Mouse (Mus musculus): ENCODE results near the gene Cox8a. TPM values are rescaled to one million over a fixed set of nuclear protein-coding genes. Genes with fewer than 3 reads are reported as not detected.

Cox8a gene
- total and polyA plus RNA-seq, 3 experiments, result 745 to 1,213 TPM; not detected in 1

- Histone ChIP-seq H3K27me3 (ENCODE audit: control insufficient read depth in 1 of 2, insufficient read depth in 2 of 2, low read length in 2 of 2) (no peaks in the 10 kb centered on the region), H3K4me1 (ENCODE audit: control insufficient read depth in 1 of 2, insufficient read depth in 2 of 2, low read length in 2 of 2) (peaks cover 4 to 5% of the 10 kb centered on the region in 2 experiments; a peak in 3 of 4 replicates), H3K9ac (ENCODE audit: control insufficient read depth, low read depth, low read length, poor library complexity, severe bottlenecking) (no peak overlapping the region), H3K4me3 (ENCODE audit: control insufficient read depth in 1 of 2, insufficient read depth in 1 of 2, low read depth in 2 of 2, low read length in 2 of 2) (no peak overlapping the region), H3K27ac (ENCODE audit: control insufficient read depth, low read depth, low read length) (no peak overlapping the region), H3K36me3 (ENCODE audit: control insufficient read depth in 1 of 2, insufficient read depth in 2 of 2, low read length in 2 of 2) (no peaks in the 10 kb centered on the region), H3K9me3 (replicated peaks; ENCODE audit: insufficient read depth, low read length) (no peaks in the 10 kb centered on the region), H3K79me2 (ENCODE audit: control insufficient read depth, insufficient read depth, low read length, poor library complexity) (no peaks in the 10 kb centered on the region)
- DNase-seq (ENCODE audit: low read depth, low spot score), result no peak
- TF ChIP-seq ZMIZ1 (IDR thresholded peaks at IDR 0.05; ENCODE audit: low read depth, low read length), result no peak
- no peak for TF ChIP-seq POLR2AphosphoS2 (IDR thresholded peaks at IDR 0.05; ENCODE audit: low read length)
- TF ChIP-seq KAT2A (conservative IDR thresholded peaks at IDR 0.05; ENCODE audit: low read depth, low read length), result no peak
- no peak for TF ChIP-seq RAD21 (IDR thresholded peaks at IDR 0.05; ENCODE audit: low read depth, low read length)
- TF ChIP-seq GABPA (IDR thresholded peaks at IDR 0.05; ENCODE audit: low read depth, low read length), result no peak
- no peak for TF ChIP-seq NRF1 (IDR thresholded peaks at IDR 0.05; ENCODE audit: insufficient read depth, low read depth, low read length, poor library complexity, severe bottlenecking)
- no peak for TF ChIP-seq RCOR1 (IDR thresholded peaks at IDR 0.05; ENCODE audit: low read depth, low read length)
- no peak for TF ChIP-seq JUND (IDR thresholded peaks at IDR 0.05; ENCODE audit: low read depth, low read length)
- no peak for TF ChIP-seq MEF2A (IDR thresholded peaks at IDR 0.05; ENCODE audit: extremely low read depth, insufficient replicate concordance, low read depth, low read length, poor library complexity, severe bottlenecking)
- no peak for TF ChIP-seq SIN3A (IDR thresholded peaks at IDR 0.05; ENCODE audit: low read length)
- TF ChIP-seq SMC3 (IDR thresholded peaks at IDR 0.05; ENCODE audit: low read depth, low read length), result no peak
- TF ChIP-seq HCFC1 (IDR thresholded peaks at IDR 0.05; ENCODE audit: low read depth, low read length), result no peak
- TF ChIP-seq GATA1 (IDR thresholded peaks at IDR 0.05; ENCODE audit: low read depth, low read length), result no peak
- TF ChIP-seq ZNF384 (IDR thresholded peaks at IDR 0.05; ENCODE audit: low read depth, low read length), result no peak
- no peak for TF ChIP-seq MYC (IDR thresholded peaks at IDR 0.05; ENCODE audit: low read depth, low read length)
- no peak for TF ChIP-seq EP300 (IDR thresholded peaks at IDR 0.05; ENCODE audit: low read depth in 1 of 2, low read length in 2 of 2)
These were observed 49.0 kb downstream of the Cox8a start for GRCm38 (mm10) chr19:7168423-7168822.

- H3K4me3 ChIP-seq (ENCODE audit: control insufficient read depth in 1 of 2, insufficient read depth in 1 of 2, low read depth in 2 of 2, low read length in 2 of 2), result no peak overlapping the region
- no peak for TF ChIP-seq MAX (IDR thresholded peaks at IDR 0.05; ENCODE audit: low read length)
- no peak for TF ChIP-seq MYB (IDR thresholded peaks at IDR 0.05; ENCODE audit: low read depth, low read length)
- no peak for TF ChIP-seq E2F4 (IDR thresholded peaks at IDR 0.05; ENCODE audit: borderline replicate concordance, low read depth, low read length)
- no peak for TF ChIP-seq GATA1 (IDR thresholded peaks at IDR 0.05; ENCODE audit: low read depth, low read length)
- no peak for TF ChIP-seq ZC3H11A (IDR thresholded peaks at IDR 0.05; ENCODE audit: low read depth, low read length)
- no peak for TF ChIP-seq SMC3 (IDR thresholded peaks at IDR 0.05; ENCODE audit: low read depth, low read length)
- no peak for TF ChIP-seq BHLHE40 (IDR thresholded peaks at IDR 0.05; ENCODE audit: borderline replicate concordance, low read depth, low read length)
- no peak overlapping the region for H3K27ac ChIP-seq (ENCODE audit: control insufficient read depth, low read depth, low read length)
- H3K4me1 ChIP-seq (ENCODE audit: control insufficient read depth in 1 of 2, insufficient read depth in 2 of 2, low read length in 2 of 2), result peaks cover 4 to 5% of the 10 kb centered on the region in 2 experiments; a peak in 3 of 4 replicates
- no peak overlapping the region for H3K9ac ChIP-seq (ENCODE audit: control insufficient read depth, low read depth, low read length, poor library complexity, severe bottlenecking)
- H3K9me3 ChIP-seq (replicated peaks; ENCODE audit: insufficient read depth, low read length), result no peaks in the 10 kb centered on the region
- H3K36me3 ChIP-seq (ENCODE audit: control insufficient read depth in 1 of 2, insufficient read depth in 2 of 2, low read length in 2 of 2), result no peaks in the 10 kb centered on the region
- H3K27me3 ChIP-seq (ENCODE audit: control insufficient read depth in 1 of 2, insufficient read depth in 2 of 2, low read length in 2 of 2), result no peaks in the 10 kb centered on the region
- no peaks in the 10 kb centered on the region for H3K79me2 ChIP-seq (ENCODE audit: control insufficient read depth, insufficient read depth, low read length, poor library complexity)
- no peak for DNase-seq (ENCODE audit: low read depth, low spot score)
These were observed 50.6 kb downstream of the Cox8a start for GRCm38 (mm10) chr19:7166767-7167166.

Data from MEL (cell line).